25 mouse cellular contexts compared by ENCODE assay signal in the genomic region with DNA sequence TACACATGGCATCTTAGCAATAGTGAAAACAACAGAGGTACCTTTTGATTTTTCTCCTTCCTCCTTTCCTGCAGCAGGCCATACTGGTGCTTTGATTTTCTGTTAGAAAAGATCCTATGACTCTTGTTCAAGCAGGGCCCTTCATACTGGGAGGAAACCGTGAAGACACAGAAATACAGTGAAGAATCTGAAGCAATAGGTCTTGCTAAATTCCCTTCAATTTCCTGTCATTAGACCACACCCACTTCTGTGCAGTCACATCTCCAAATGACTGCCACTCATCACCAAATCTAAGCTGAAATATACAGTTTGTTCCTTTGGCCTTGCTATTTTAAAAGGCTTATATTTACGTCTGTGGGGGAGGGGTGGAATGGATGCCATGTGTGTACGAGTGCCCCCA. TPM values are rescaled to one million over a fixed set of nuclear protein-coding genes. Genes with fewer than 3 reads are reported as not detected.
DNase-seq lines count a peak whose midpoint lies in the region; ATAC-seq and TF ChIP-seq lines count a peak whose summit lies in the region.
"Had no signal": no experiment of that assay in that cellular context is flagged by ENCODE, and none has a peak within 500 bp of the region (broad histone marks: within the 10 kb centered on the region; RNA-seq: fewer than 3 reads in every experiment).

No protein-coding gene starts in this region.

- H3K36me3 ChIP-seq in lung, postnatal 0 days (ENCODE audit: insufficient read depth, low read length) = no peaks in the 10 kb centered on the region
- H3K36me3 ChIP-seq: embryonic facial prominence, embryonic 10.5 days; embryonic facial prominence, embryonic 13.5 days; forebrain, embryonic 10.5 days; hindbrain, embryonic 12.5 days; hindbrain, embryonic 15.5 days had no signal

- no peak for ATAC-seq in lung, postnatal 0 days
- peak; percentile 100 for ATAC-seq in granulocyte monocyte progenitor cell, adult 5-6 weeks (replicated peaks; ENCODE audit: poor library complexity, severe bottlenecking)
- ATAC-seq in monocyte, adult 5-6 weeks (replicated peaks; ENCODE audit: insufficient number of reproducible peaks, low FRiP score, low TSS enrichment, poor library complexity, severe bottlenecking) = peak; percentile 83
- ATAC-seq: CD4-positive, CD25-positive, alpha-beta regulatory T cell, adult 4 months; forebrain, embryonic 13.5 days; forebrain, embryonic 16.5 days; intestine, embryonic 16.5 days had no signal

- no peaks in the 10 kb centered on the region for H3K27me3 ChIP-seq in lung, postnatal 0 days (replicated peaks; ENCODE audit: insufficient read depth, low read length)
- H3K27me3 ChIP-seq: embryonic facial prominence, embryonic 13.5 days; forebrain, embryonic 13.5 days; hindbrain, embryonic 12.5 days; hindbrain, embryonic 15.5 days had no signal

- H3K4me3 ChIP-seq in lung, postnatal 0 days (ENCODE audit: low read depth, low read length) = no peak overlapping the region
- H3K4me3 ChIP-seq: embryonic facial prominence, embryonic 10.5 days; embryonic facial prominence, embryonic 13.5 days; forebrain, embryonic 10.5 days; forebrain, embryonic 13.5 days; heart, adult 2 months; hindbrain, embryonic 12.5 days; hindbrain, embryonic 15.5 days had no signal

- no peak overlapping the region for H3K9ac ChIP-seq in lung, postnatal 0 days (replicated peaks; ENCODE audit: low read depth)
- H3K9ac ChIP-seq: embryonic facial prominence, embryonic 13.5 days; forebrain, embryonic 13.5 days; hindbrain, embryonic 12.5 days; hindbrain, embryonic 15.5 days had no signal

- no peak for TF ChIP-seq CTCF in lung, postnatal 0 days (IDR thresholded peaks at IDR 0.05)

- no peaks in the 10 kb centered on the region for H3K4me1 ChIP-seq in lung, postnatal 0 days (ENCODE audit: insufficient read depth, low read depth, low read length)
- H3K4me1 ChIP-seq: embryonic facial prominence, embryonic 10.5 days; embryonic facial prominence, embryonic 13.5 days; forebrain, embryonic 10.5 days; forebrain, embryonic 13.5 days; hindbrain, embryonic 12.5 days; hindbrain, embryonic 15.5 days had no signal

- no peaks in the 10 kb centered on the region for H3K9me3 ChIP-seq in lung, postnatal 0 days (ENCODE audit: low read length)
- H3K9me3 ChIP-seq: embryonic facial prominence, embryonic 10.5 days; embryonic facial prominence, embryonic 13.5 days; forebrain, embryonic 10.5 days; forebrain, embryonic 13.5 days; hindbrain, embryonic 12.5 days; hindbrain, embryonic 15.5 days had no signal

- DNase-seq in lung, postnatal 0 days (ENCODE audit: low spot score) = peak; percentile 6
- DNase-seq in lung, adult 18-20 months = no peak
- DNase-seq in gastrocnemius, postnatal 10 days = no peak
- no peak for DNase-seq in left cerebral cortex, adult 8-10 months (ENCODE audit: low spot score in 2 of 2)
- DNase-seq: adrenal gland, postnatal 14 days; cerebellum, adult 11 months; cerebellum, adult 2 months; cerebellum, adult 9-11 months; cerebellum, postnatal 25 days; embryo, embryonic 11 days; gastrocnemius, postnatal 14 days; heart, adult 2 months; kidney, adult 18-20 months had no signal

- TF ChIP-seq EP300 in lung, postnatal 0 days (IDR thresholded peaks at IDR 0.05) = no peak

- H3K27ac ChIP-seq in lung, postnatal 0 days (ENCODE audit: low read length) = no peak overlapping the region
- H3K27ac ChIP-seq: embryonic facial prominence, embryonic 10.5 days; embryonic facial prominence, embryonic 13.5 days; forebrain, embryonic 10.5 days; forebrain, embryonic 13.5 days; heart, adult 2 months; hindbrain, embryonic 12.5 days; hindbrain, embryonic 15.5 days had no signal

- 57% methylated on average over 3 of the region's 3 CpGs for WGBS in lung, postnatal 0 days

- H3K4me2 ChIP-seq in lung, postnatal 0 days (replicated peaks; ENCODE audit: low read depth, low read length) = no peak overlapping the region
- H3K4me2 ChIP-seq: embryonic facial prominence, embryonic 13.5 days; forebrain, embryonic 13.5 days; heart, embryonic 11.5 days; hindbrain, embryonic 12.5 days; hindbrain, embryonic 15.5 days had no signal

RNA-seq across cellular contexts. Expression of a gene that starts 49.1 kb away (rescaled TPM):
- polyA plus RNA-seq in lung, postnatal 0 days (2015; fragmentation: Nextera tagmentation; extraction: Ambion mirVana) = 12.4 and 13.6 TPM in 2 replicates
- total RNA-seq in granulocyte monocyte progenitor cell, adult 5-6 weeks (2014; fragmentation: Nextera tagmentation) = 16.0 and 16.5 TPM in 2 replicates
- total RNA-seq in granulocyte monocyte progenitor cell, adult 5-6 weeks (2017) = 44.9 and 45.3 TPM in 2 replicates
- total RNA-seq in monocyte, adult 5-6 weeks (2017) = 19.3 to 30.5 TPM (median 28.8 TPM) in 3 replicates
- total RNA-seq in gastrocnemius, postnatal 10 days (2021) = 1 to 10 TPM; 4.4 to 7.6 TPM
- total RNA-seq in left cerebral cortex, adult 8-10 months (2022) = 1 to 10 TPM; 8.1 to 9.9 (median 8.8) TPM
